Mouse (Mus musculus) limb, embryonic 11.5 days (tissue): Measurements from ENCODE around the gene Casp3. TPM values are rescaled to one million over a fixed set of nuclear protein-coding genes. Genes with fewer than 3 reads are reported as not detected.

Source experiments
- ATAC-seq: fragments of 200-750 bp; cut with Nextera tagmentation; 2 replicates; pipeline ENCODE4 v1.8.0; 2017; ENCODE audit warnings: low read depth; ENCODE audit not compliant: insufficient number of reproducible peaks, low FRiP score, low TSS enrichment
- DNase-seq: peaks from one replicate; pipeline ENCODE4 v3.0.0-alpha.2; 2015; ENCODE audit warnings: low spot score
- H3K27ac ChIP-seq: fragments of 300-500 bp; sonication (generic); replicated peaks from 2 replicates; pipeline ENCODE4 v1.5.1; 2014; ENCODE audit warnings: low read depth, mild to moderate bottlenecking, low read length
- H3K27me3 ChIP-seq: fragments of 300-500 bp; sonication (generic); 2 replicates; pipeline ENCODE4 v1.6.1; 2014; ENCODE audit warnings: mild to moderate bottlenecking, low read length, mixed read lengths; ENCODE audit not compliant: control insufficient read depth, insufficient read depth
- H3K36me3 ChIP-seq: fragments of 300-500 bp; sonication (generic); 2 replicates; pipeline ENCODE4 v1.6.1; 2014; ENCODE audit warnings: mild to moderate bottlenecking, low read length, moderate library complexity, mixed read lengths; ENCODE audit not compliant: control insufficient read depth, insufficient read depth
- H3K4me1 ChIP-seq: fragments of 300-500 bp; sonication (generic); 2 replicates; pipeline ENCODE4 v1.6.1; 2014; ENCODE audit warnings: low read length, mixed read lengths; ENCODE audit not compliant: control insufficient read depth, insufficient read depth
- H3K4me2 ChIP-seq: fragments of 300-500 bp; sonication (generic); 2 replicates; pipeline ENCODE4 v1.6.1; 2014; ENCODE audit warnings: low read depth, mild to moderate bottlenecking, moderate library complexity; ENCODE audit not compliant: severe bottlenecking
- H3K4me3 ChIP-seq: fragments of 300-500 bp; sonication (generic); 2 replicates; pipeline ENCODE4 v1.5.1; 2014; ENCODE audit warnings: low read depth, low read length
- H3K9ac ChIP-seq: fragments of 300-500 bp; sonication (generic); 2 replicates; pipeline ENCODE4 v1.6.1; 2014; ENCODE audit warnings: mild to moderate bottlenecking, low read length
- H3K9me3 ChIP-seq: fragments of 300-500 bp; sonication (generic); 2 replicates; pipeline ENCODE4 v1.6.1; 2016; ENCODE audit warnings: low read length; ENCODE audit not compliant: control insufficient read depth
- WGBS: fragments of 180-500 bp; shearing (Covaris S2); extraction: QIAGEN DNeasy Blood & Tissue Kit; methylation state at CpG from one replicate; pipeline ENCODE4 v1.1.7; 2014; 5-methylcytosine and 5-hydroxymethylcytosine counted together
- polyA plus RNA-seq: library from polyadenylated mRNA; unstranded; fragments of >200 nt; fragmentation: Nextera tagmentation; extraction: Ambion mirVana; gene quantifications from 2 replicates; pipeline ENCODE4 v1.2.1, GENCODE M21; 2014

The Casp3 gene
- polyA plus RNA-seq, 1 experiment from 2014 or later: 142 TPM

DNA sequence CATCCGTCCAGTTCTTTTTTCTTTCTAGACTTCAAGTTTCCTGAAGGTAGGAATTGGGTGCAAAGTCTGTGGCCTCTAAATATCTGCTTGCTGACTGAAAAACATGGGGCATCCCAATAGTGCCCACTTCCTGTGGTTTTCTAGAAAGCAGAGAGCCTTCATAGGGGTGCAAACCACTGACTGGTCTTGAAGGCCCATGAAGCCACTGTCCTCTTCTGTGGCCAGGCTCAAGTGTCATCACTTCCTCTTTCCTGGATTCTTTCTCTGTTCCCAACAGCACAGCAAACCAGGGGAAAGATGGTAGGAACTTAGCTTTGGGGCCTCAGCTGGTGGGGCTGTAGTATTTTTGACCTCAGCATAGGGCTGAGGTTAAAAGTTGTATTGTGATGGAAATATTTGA lies 11.6 kb downstream of the Casp3 start:
- Histone ChIP-seq H3K36me3 (peaks cover 2% of the 10 kb centered on the region; the same call in 1 of the 2 replicates), H3K4me1 (0 out of 2 replicates have a peak, but pooled peaks cover 2% of the 10 kb centered on the region), H3K9me3 (no peaks in the 10 kb centered on the region), H3K27ac (no peak overlapping the region), H3K4me2 (no peak overlapping the region), H3K4me3 (no peak overlapping the region), H3K27me3 (no peaks in the 10 kb centered on the region), H3K9ac (no peak overlapping the region)
- ATAC-seq (no peak), DNase-seq (no peak)
- WGBS: 98% methylated on average over 1 of the region's 1 CpGs

DNA sequence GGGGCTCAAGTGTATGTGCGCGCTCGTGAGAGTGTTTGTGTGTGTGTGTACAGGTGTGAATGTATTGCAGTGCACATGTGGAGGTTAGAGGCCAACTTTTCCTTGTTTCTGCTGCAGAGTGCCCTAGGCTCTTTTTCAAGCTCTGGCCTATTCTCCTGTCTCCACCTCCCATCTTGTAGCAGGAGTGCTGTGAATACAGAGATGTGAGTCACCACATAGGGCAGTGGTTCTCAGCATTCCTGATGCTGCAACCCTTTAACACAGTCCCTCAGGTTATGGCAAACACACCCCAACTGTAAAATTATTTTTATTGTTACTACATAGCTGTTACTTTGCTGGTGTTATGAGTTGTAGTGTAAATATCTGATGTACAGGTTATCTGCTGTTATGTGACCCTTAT lies 13.3 kb downstream of the Casp3 start:
- no peak overlapping the region for H3K4me2 ChIP-seq
- no peaks in the 10 kb centered on the region for H3K27me3 ChIP-seq
- no peak overlapping the region for H3K9ac ChIP-seq
- H3K4me1 ChIP-seq: no peaks in the 10 kb centered on the region
- no peak overlapping the region for H3K27ac ChIP-seq
- DNase-seq (no peak), ATAC-seq (no peak)
- 94% methylated on average over 3 of the region's 3 CpGs for WGBS
- peaks cover 11% of the 10 kb centered on the region for H3K36me3 ChIP-seq
- no peak overlapping the region for H3K4me3 ChIP-seq
- H3K9me3 ChIP-seq: no peaks in the 10 kb centered on the region

DNA sequence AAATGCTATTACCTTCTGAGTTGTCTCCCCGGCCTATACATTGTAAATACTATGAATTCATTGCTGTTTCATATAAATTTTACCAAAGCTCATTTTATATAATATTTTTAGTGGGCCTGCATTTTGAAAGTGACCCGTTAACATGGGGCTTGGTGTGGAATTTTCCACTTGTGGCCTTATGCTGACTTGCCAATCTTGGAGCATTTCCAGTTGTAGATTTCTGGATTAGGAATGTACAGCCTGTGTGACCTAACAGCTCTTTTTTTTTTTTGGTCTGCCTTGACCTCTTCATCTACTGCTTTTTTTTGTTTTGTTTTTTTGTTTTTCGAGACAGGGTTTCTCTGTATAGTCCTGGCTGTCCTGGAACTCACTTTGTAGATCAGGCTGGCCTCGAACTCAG lies 13.8 kb downstream of the Casp3 start:
- Histone ChIP-seq H3K4me2 (no peak overlapping the region), H3K4me1 (no peaks in the 10 kb centered on the region), H3K9ac (no peak overlapping the region), H3K27me3 (no peaks in the 10 kb centered on the region), H3K27ac (no peak overlapping the region), H3K4me3 (no peak overlapping the region), H3K9me3 (no peaks in the 10 kb centered on the region), H3K36me3 (peaks cover 14% of the 10 kb centered on the region)
- 94% methylated on average over 4 of the region's 4 CpGs for WGBS
- ATAC-seq: no peak
- DNase-seq: no peak

DNA sequence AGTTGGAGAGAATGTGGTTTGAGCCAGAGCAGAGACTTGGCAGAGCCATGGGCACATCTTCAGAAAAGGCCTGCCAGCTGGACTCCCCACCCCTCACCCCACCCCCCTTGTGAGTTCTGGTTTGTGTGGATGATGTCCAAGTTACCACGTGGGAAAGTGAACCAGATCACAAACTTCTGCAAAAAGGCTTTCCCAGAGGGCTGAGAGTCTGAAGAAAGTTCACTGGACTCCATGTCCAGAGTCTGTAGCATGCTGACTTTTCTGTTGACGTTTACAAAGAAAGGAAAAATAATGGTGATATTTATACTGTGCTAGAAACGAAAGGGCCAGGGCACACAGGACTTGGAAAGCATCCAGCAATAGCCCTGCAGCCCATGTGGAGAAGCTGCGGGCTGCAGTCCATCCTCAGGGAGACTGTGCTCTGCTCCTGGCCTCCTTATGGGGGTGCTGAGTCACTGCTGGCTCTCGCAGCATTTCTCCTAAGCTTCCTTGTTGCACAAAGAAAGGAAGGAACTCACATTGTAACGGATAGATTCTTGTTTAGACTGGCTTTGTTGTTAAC lies 22.0 kb downstream of the Casp3 start:
- WGBS: 87% methylated on average over 6 of the region's 6 CpGs
- Histone ChIP-seq H3K9ac (no peak overlapping the region), H3K4me2 (no peak overlapping the region), H3K27me3 (no peaks in the 10 kb centered on the region), H3K36me3 (peaks cover 22% of the 10 kb centered on the region), H3K4me3 (no peak overlapping the region), H3K9me3 (no peaks in the 10 kb centered on the region), H3K27ac (no peak overlapping the region), H3K4me1 (no peaks in the 10 kb centered on the region)
- ATAC-seq (no peak), DNase-seq (no peak)

DNA sequence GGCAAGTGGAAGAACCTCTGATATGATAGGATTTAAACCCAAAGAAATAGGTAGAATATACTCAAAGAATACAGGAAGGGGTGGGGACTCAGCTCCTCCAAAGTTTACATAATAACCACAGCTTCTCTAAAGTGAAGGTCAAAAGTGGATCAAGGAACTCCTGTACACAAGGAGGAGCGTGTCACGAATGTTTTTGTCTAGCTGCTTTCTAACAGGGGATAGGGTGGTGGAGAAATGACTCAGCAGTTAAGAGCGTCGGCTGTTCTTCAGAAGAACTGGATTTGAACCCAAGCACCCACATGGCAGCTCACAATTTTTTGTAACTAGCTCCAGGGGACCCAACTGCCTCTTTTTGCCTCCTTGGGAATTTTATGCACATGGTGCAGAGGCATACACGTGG lies 22.8 kb downstream of the Casp3 start:
- H3K27ac ChIP-seq: no peak overlapping the region
- H3K9ac ChIP-seq: no peak overlapping the region
- no peak overlapping the region for H3K4me3 ChIP-seq
- no peaks in the 10 kb centered on the region for H3K9me3 ChIP-seq
- no peak overlapping the region for H3K4me2 ChIP-seq
- DNase-seq (no peak), ATAC-seq (no peak)
- no peaks in the 10 kb centered on the region for H3K27me3 ChIP-seq
- peaks cover 18% of the 10 kb centered on the region for H3K36me3 ChIP-seq
- 92% methylated on average over 5 of the region's 5 CpGs for WGBS
- no peaks in the 10 kb centered on the region for H3K4me1 ChIP-seq

DNA sequence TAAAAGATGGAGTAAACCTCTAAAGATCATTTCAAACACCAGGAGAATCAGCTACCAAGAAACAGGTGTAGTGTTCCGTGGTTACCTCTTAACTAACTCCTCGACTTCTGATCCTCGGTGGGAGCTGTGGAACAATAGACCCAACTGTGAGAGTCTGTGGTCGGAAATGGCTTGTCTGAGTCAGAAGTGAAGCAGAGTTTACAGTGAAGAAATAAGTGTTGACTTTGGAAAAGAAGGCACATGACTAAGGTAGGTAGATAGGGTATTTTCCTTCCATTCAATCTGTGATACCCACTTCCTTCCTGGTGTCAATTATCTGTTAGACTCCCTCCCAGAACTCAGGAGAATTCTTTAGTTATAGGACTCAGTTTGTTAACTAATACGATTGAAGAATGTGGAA lies 24.2 kb downstream of the Casp3 start:
- Histone ChIP-seq H3K27me3 (no peaks in the 10 kb centered on the region), H3K27ac (no peak overlapping the region), H3K4me1 (no peaks in the 10 kb centered on the region), H3K36me3 (peaks cover 7% of the 10 kb centered on the region; the same call in 1 of the 2 replicates), H3K9me3 (no peaks in the 10 kb centered on the region), H3K4me2 (no peak overlapping the region), H3K4me3 (no peak overlapping the region), H3K9ac (no peak overlapping the region)
- ATAC-seq (no peak), DNase-seq (no peak)
- 90% methylated on average over 5 of the region's 5 CpGs for WGBS

DNA sequence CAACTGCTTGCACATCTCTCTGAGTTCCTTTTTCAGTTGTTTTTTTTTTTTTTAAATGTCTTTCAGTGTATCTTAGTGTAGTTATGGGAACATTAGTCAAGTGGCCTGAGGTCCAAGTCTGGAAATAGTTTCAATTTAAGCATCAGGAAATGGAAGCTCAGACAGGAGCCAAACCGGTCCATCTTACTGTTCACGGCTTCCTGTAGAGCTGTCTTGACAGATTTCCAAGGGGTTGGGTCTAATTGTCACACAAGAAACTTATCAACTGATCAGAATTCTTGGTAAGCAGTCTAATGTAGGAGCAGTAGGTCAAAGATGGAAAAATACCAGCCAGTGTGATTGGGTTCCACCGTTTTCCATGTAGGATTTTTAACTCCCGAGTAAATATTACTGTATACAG lies 31.3 kb downstream of the Casp3 start:
- no peak for DNase-seq
- ATAC-seq: no peak
- Histone ChIP-seq H3K9ac (no peak overlapping the region), H3K4me3 (no peak overlapping the region), H3K36me3 (no peaks in the 10 kb centered on the region), H3K27me3 (no peaks in the 10 kb centered on the region), H3K4me2 (no peak overlapping the region), H3K27ac (no peak overlapping the region), H3K4me1 (no peaks in the 10 kb centered on the region), H3K9me3 (no peaks in the 10 kb centered on the region)
- WGBS: 92% methylated on average over 4 of the region's 4 CpGs

DNA sequence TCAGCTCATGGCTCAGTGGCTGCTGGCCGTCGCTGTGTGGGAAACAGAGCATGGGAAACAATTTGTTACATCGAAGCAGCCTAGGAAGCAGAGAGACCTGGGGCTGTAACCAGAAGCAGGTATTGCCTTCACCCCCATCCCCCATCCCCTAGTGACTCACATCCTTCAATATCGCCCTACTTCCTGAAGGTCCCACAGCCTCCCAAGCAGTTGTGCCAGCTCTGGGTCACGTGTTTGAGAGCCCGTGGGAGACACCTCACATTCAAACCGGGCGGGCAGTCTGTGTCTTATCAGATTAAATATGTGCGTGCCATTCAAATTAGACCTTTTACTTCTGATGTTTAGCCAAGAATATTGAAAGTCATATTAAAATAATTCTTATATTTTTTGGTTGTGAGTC lies 34.8 kb downstream of the Casp3 start:
- Histone ChIP-seq H3K4me2 (no peak overlapping the region), H3K9me3 (no peaks in the 10 kb centered on the region), H3K4me1 (no peaks in the 10 kb centered on the region), H3K36me3 (no peaks in the 10 kb centered on the region), H3K9ac (no peak overlapping the region), H3K4me3 (no peak overlapping the region), H3K27ac (no peak overlapping the region), H3K27me3 (no peaks in the 10 kb centered on the region)
- DNase-seq (no peak), ATAC-seq (no peak)
- 82% methylated on average over 9 of the region's 9 CpGs for WGBS

DNA sequence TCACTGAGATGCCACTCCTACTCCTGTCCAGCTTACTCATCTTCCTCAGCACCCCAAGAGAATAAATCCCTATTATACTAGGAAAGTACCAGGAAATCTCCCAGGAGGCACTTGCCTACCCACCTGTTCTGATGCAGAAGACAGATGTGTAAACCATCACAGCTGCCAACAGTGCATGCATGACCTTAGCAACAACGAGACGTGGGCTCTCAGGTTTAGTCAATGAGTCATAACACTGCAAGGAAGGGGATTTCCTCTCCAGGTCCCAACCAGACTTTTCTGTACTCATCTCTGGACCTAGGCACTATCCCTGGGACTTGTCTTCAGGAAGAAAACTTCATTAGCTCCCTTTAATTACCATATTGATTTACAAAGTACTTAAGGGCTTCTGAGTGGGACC lies 38.8 kb downstream of the Casp3 start:
- H3K27ac ChIP-seq: no peak overlapping the region
- no peaks in the 10 kb centered on the region for H3K27me3 ChIP-seq
- H3K4me2 ChIP-seq: no peak overlapping the region
- DNase-seq (no peak), ATAC-seq (no peak)
- no peak overlapping the region for H3K9ac ChIP-seq
- no peak overlapping the region for H3K4me3 ChIP-seq
- H3K36me3 ChIP-seq: no peaks in the 10 kb centered on the region
- no peaks in the 10 kb centered on the region for H3K9me3 ChIP-seq
- WGBS: 82% methylated on average over 2 of the region's 2 CpGs
- no peaks in the 10 kb centered on the region for H3K4me1 ChIP-seq
